Mouse (Mus musculus) lung, postnatal 0 days (tissue): ENCODE data around the gene Trmt6.

Experiments
- CTCF ChIP-seq: IDR thresholded peaks from 2 replicates; pipeline ENCODE4 v1.5.1; 2016; ENCODE audit warnings: antibody characterized with exemption, mild to moderate bottlenecking
- EP300 ChIP-seq: IDR thresholded peaks from 2 replicates; pipeline ENCODE4 v1.6.1; 2016; ENCODE audit warnings: antibody characterized with exemption, mild to moderate bottlenecking, control low read depth

DNA sequence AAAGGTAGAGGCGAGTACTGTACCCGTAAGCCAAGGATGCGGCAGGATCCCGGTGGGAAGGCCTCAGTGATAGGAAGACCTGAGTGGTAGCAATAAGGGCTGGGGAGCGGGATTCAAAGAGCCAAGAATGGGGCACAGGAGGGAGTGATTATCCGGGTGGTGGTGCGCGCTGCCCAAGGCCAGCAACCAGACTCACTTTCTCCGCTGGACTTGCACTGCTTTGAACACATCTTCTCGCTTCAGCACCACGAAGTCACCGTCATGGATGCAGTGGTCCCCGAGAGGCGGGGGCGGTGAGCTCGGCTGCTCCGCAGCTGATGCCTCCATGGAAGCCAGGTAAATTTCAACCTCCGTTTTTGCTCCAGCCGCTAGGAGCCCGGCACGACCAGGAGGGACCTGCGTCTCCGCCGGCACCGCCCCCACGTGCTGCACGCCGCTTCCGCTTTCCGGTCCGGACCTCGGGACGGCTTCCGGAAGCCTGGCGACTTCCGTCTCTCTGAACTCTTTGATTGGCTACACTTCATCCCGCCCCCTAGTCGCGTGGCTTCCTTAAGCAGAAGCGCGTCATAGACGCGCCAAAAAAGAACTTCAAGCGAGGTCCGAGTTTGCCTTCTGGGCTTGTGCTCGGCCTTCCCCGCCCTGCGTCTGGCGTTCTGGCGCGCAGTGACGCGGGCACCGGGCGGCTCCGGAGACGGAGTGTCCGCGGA is at the start of gene Trmt6, which contains the start of gene Mcm8:
- TF ChIP-seq CTCF (peak; percentile 50), EP300 (peak; percentile 73)
